Mouse (Mus musculus): ENCODE results near the gene Slc8a2. TPM values are rescaled to one million over a fixed set of nuclear protein-coding genes. Genes with fewer than 3 reads are reported as not detected.

The Slc8a2 gene
- polyA plus RNA-seq, 1 experiment: 1.5 TPM

DNA sequence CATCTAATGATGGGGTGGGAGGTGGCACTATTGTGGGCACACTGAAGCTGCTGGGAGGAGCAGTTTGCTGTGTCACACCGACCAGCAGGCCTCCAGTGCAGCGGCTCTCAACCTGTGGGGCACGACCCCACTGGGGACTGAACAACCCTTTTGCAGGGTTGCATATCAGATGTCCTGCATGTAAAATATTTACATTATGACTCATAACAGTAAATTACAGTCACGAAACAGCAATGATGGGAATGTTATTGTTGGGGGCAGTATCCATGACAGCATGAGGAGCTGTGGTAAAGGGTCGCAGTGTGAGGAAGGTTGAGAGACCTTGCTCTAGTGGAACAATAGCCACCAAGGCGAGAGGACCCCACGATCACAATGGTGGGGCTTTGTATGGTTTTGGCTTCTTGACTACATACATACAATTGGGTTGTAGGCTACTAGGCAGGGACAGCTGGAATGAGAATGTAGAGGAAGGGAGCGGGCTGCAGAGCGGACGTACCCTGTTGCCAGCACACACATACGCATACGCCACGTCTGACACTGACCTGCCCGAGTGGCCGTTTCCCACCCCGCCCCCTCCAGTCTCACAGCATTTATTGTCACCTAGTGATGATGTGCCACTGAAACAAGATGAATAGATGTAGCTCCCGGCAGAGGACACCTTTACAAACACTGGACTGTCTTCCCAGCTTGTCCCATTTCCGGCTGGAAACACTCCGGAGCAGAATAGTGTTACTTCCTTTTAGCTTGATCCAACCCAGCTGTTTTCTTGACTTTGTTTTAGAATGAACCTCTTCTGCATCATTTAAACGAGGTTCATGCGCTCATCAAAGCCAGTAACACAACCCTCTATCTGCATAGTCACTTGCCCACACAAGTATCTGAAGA lies 79.4 kb downstream of the Slc8a2 start:
- WGBS: 74% methylated on average over 21 of the region's 21 CpGs
- peaks cover 17% of the 10 kb centered on the region for H3K36me3 ChIP-seq (ENCODE audit: control insufficient read depth, insufficient read depth, low read length)
- no peak for TF ChIP-seq POLR2A (IDR thresholded peaks at IDR 0.05; ENCODE audit: low read depth, low read length)
- TF ChIP-seq CTCF (IDR thresholded peaks at IDR 0.05; ENCODE audit: extremely low read depth, insufficient read length, insufficient replicate concordance, low read depth, low read length): no peak

More for the DNA sequence above, 79.4 kb downstream of the Slc8a2 start:
- H3K27me3 ChIP-seq (ENCODE audit: control insufficient read depth, insufficient read depth, low read length): no peaks in the 10 kb centered on the region
- no peak overlapping the region for H3K4me3 ChIP-seq (ENCODE audit: low read depth, low read length)
- peaks cover 7% of the 10 kb centered on the region for H3K4me1 ChIP-seq (ENCODE audit: control insufficient read depth, insufficient read depth, insufficient read length, low read length)
- no peak overlapping the region for H3K27ac ChIP-seq (ENCODE audit: insufficient read depth, low read depth, low read length)

Other genes starting within 250 kb of the Slc8a2 start
- not detected in 2 replicates for gene Crx, start 249.9 kb upstream of the Slc8a2 start, polyA plus RNA-seq (2012; rRNA removed)
- gene Crxos, start 247.2 kb upstream of the Slc8a2 start, polyA plus RNA-seq (2012; rRNA removed): not detected in 2 replicates
- gene Selenow, start 207.4 kb upstream of the Slc8a2 start, polyA plus RNA-seq (2012; rRNA removed): 160 and 311 TPM in 2 replicates
- 56.8 and 120 TPM in 2 replicates for gene Nop53, start 183.8 kb upstream of the Slc8a2 start, polyA plus RNA-seq (2012; rRNA removed)
- gene Ehd2, start 162.3 kb upstream of the Slc8a2 start, polyA plus RNA-seq (2012; rRNA removed): 11.9 and 14.5 TPM in 2 replicates
- gene Bicra, start 81.9 kb upstream of the Slc8a2 start, polyA plus RNA-seq (2012; rRNA removed): 18.7 and 31.0 TPM in 2 replicates
- gene Zfp541, start 68.0 kb upstream of the Slc8a2 start, polyA plus RNA-seq (2012; rRNA removed): not detected in 2 replicates
- 82.7 and 139 TPM in 2 replicates for gene Napa, start 31.4 kb upstream of the Slc8a2 start, polyA plus RNA-seq (2012; rRNA removed)
- 15.3 and 31.2 TPM in 2 replicates for gene Kptn, start 9.9 kb upstream of the Slc8a2 start, polyA plus RNA-seq (2012; rRNA removed)
- gene Meis3, start 45.3 kb downstream of the Slc8a2 start, polyA plus RNA-seq (2012; rRNA removed): 20.3 and 21.6 TPM in 2 replicates
- gene Dhx34, start 92.2 kb downstream of the Slc8a2 start, polyA plus RNA-seq (2012; rRNA removed): 28.7 and 49.1 TPM in 2 replicates
- 0.32 and 0.34 TPM in 2 replicates for gene C5ar2, start 114.3 kb downstream of the Slc8a2 start, polyA plus RNA-seq (2012; rRNA removed)
- gene C5ar1, start 129.7 kb downstream of the Slc8a2 start, polyA plus RNA-seq (2012; rRNA removed): 5.4 and 5.7 TPM in 2 replicates
- gene Inafm1, start 143.8 kb downstream of the Slc8a2 start, polyA plus RNA-seq (2012; rRNA removed): 61.0 and 121 TPM in 2 replicates
- gene Ccdc9, start 157.0 kb downstream of the Slc8a2 start, polyA plus RNA-seq (2012; rRNA removed): 14.2 and 24.9 TPM in 2 replicates
- 8.3 and 50.9 TPM in 2 replicates for gene Bbc3, start 178.6 kb downstream of the Slc8a2 start, polyA plus RNA-seq (2012; rRNA removed)

All from small intestine, adult 2 months (tissue).